Mouse (Mus musculus) embryonic facial prominence, embryonic 13.5 days (tissue): ENCODE results near the gene Sufu. TPM values are rescaled to one million over a fixed set of nuclear protein-coding genes. Genes with fewer than 3 reads are reported as not detected.

Experiments used
- polyA plus RNA-seq: library from polyadenylated mRNA; unstranded; fragments of >200 nt; fragmentation: Nextera tagmentation; extraction: Ambion mirVana; gene quantifications from 2 replicates; pipeline ENCODE4 v1.2.1, GENCODE M21; 2015

Sufu gene
- polyA plus RNA-seq, 1 experiment from 2014 or later = 38.5 TPM

Other genes starting within 250 kb of the Sufu start
- 2.4 and 2.5 TPM in 2 replicates for gene Pitx3, start 248.6 kb upstream of the Sufu start, polyA plus RNA-seq
- 66.1 and 67.6 TPM in 2 replicates for gene Gbf1, start 244.4 kb upstream of the Sufu start, polyA plus RNA-seq
- 9.0 and 9.5 TPM in 2 replicates for gene Nfkb2, start 92.6 kb upstream of the Sufu start, polyA plus RNA-seq
- 5.0 and 6.0 TPM in 2 replicates for gene Psd, start 69.7 kb upstream of the Sufu start, polyA plus RNA-seq
- gene Fbxl15, start 68.7 kb upstream of the Sufu start, polyA plus RNA-seq = 15.1 and 16.5 TPM in 2 replicates
- gene Cuedc2, start 58.2 kb upstream of the Sufu start, polyA plus RNA-seq = 177 and 188 TPM in 2 replicates
- gene Mfsd13a, start 55.8 kb upstream of the Sufu start, polyA plus RNA-seq = 3.3 and 4.3 TPM in 2 replicates
- gene 2310034G01Rik, start 46.6 kb upstream of the Sufu start, polyA plus RNA-seq = 1.5 and 2.3 TPM in 2 replicates
- gene Actr1a, start 1.1 kb upstream of the Sufu start, polyA plus RNA-seq = 139 and 160 TPM in 2 replicates
- gene Trim8, start 104.8 kb downstream of the Sufu start, polyA plus RNA-seq = 16.7 and 17.6 TPM in 2 replicates
- 192 and 193 TPM in 2 replicates for gene Arl3, start 176.3 kb downstream of the Sufu start, polyA plus RNA-seq
- 24.9 and 25.2 TPM in 2 replicates for gene Sfxn2, start 176.5 kb downstream of the Sufu start, polyA plus RNA-seq
- 41.9 and 42.5 TPM in 2 replicates for gene Wbp1l, start 202.2 kb downstream of the Sufu start, polyA plus RNA-seq